Mouse (Mus musculus): ENCODE data around the gene Itgb3.
"Not testable (repeated sequence)": the region's sequence is repeated elsewhere in the genome, so short reads cannot be mapped to it uniquely, and the experiment has no call there.

The Itgb3 gene

DNA sequence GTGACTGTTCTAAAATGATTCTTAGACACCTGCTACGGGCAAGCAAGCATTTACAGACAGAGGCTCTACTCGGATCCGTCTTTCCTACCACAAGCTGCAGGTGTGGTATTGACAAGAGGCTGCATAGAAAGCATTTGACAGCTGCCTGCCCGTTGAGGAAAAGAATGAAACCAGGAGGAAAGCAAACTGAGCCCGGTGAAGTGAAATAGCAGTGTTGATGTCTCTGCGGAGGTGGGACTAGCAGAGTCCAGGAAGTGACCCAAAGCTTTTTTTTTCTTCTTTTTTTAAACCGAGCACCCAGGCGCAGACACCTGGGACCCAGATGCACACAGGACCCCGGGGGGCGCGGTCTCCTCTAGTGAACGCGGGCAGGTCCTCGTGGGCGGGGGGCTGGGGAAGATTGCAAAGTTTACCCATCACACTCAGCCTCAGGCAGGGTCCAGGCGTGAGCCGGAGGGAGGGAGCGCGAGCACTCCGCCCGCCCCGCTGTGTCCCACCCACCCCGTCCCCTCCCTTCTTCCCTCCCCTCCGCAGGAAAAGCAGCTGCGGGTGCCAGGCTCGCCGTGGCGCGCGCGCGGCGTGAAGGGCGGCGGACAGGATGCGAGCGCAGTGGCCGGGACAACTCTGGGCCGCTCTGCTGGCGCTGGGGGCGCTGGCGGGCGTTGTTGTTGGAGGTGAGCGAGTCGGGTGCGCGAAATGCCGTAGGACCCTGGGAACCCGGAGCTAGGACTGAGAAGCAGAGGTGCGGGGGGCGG, at the start of gene Itgb3:
TSS of gene Itgb3 (plus strand) at position 510 of the 755 bp plus-strand sequence.
- DNase-seq (ENCODE audit: low read depth) = peak; percentile 87

DNA sequence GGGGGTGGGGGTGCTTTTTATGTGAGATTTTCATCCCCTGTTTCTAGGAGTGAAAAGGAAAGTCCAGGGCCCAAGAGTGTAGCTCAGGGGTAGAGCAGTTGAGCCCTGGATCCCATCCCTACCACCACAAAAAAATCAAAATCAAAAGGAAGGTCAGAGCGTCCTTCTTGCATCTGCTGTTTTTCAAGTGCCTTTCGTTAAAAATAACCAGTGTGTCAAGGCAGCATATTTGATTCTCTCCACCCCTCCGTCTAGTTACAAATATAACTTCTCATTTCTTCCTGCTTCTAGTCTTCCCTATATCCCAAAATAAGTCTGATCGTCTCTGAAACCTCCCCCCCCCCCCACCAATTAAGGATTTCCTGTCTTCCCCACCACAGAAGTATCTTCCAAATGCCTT, 49.7 kb upstream of the Itgb3 start:
- DNase-seq (ENCODE audit: low read depth) = no peak

DNA sequence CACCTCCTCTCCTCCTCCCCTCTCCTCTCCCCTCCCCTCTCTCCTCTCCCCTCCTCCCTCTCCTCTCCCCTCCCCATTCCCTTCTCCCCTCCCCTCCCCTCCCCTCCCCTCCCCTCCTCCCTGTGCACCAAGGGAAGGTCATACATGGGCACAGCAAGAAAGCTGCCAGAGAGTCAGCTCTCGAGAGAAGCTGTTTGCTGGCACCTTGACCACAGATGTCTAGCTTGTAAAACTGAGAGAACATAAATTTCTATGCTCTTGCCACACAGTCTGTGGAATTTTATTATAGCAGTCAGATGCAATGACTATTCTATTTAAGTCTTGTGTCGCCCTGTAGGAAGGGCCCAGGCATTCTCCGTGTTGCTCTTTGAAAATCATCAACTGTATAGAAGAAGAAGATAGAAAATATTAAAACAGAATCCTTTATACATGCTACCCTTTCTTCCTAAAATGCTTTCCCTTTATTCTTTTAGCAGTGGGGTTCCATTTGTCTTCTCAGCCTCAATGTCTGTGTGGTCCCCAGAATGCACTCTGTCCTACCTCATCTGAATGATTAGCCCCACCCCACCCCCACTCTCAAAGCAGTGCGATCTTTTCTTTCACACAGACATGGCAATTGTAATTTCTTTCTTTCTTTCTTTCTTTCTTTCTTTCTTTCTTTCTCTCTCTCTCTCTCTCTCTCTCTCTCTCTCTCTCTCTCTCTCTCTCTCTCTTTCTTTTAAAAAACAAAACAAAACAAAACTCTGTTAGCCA, 49.0 kb upstream of the Itgb3 start:
- no peak for DNase-seq (ENCODE audit: low read depth)

DNA sequence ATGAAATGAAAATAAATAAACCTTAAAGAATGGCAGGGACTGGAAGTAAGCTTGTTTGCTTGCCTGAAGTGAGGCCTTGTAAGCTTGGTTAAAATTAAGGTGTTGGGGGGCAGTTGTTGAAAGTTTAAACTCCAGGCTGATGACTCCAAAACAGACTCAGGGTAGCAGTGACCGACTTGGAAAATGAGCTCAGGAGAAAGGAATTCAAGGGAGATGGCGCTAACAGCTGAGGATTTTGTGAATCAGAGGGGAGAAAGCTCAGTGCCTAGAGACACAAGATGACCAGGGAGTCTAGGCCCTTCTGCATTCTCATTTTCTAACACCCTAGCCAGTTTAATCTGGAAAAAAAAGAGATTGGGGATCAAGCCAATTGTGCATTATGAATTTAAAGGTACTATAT, 46.8 kb upstream of the Itgb3 start:
- no peak for DNase-seq (ENCODE audit: low read depth)

GRCm38 (mm10) chr11:104563496-104563895, 44.3 kb upstream of the Itgb3 start:
- no peak for DNase-seq (ENCODE audit: low read depth)

- DNase-seq (ENCODE audit: low read depth) = no peak
These were observed 42.6 kb upstream of the Itgb3 start for GRCm38 (mm10) chr11:104565172-104565571.

- no peak for DNase-seq (ENCODE audit: low read depth)
These were observed 41.7 kb upstream of the Itgb3 start for GRCm38 (mm10) chr11:104566097-104566496.

- no peak for DNase-seq (ENCODE audit: low read depth)
These were observed 41.0 kb upstream of the Itgb3 start for GRCm38 (mm10) chr11:104566796-104567195.

- DNase-seq (ENCODE audit: low read depth) = no peak
These were observed 40.1 kb upstream of the Itgb3 start for GRCm38 (mm10) chr11:104567736-104568135.

DNA sequence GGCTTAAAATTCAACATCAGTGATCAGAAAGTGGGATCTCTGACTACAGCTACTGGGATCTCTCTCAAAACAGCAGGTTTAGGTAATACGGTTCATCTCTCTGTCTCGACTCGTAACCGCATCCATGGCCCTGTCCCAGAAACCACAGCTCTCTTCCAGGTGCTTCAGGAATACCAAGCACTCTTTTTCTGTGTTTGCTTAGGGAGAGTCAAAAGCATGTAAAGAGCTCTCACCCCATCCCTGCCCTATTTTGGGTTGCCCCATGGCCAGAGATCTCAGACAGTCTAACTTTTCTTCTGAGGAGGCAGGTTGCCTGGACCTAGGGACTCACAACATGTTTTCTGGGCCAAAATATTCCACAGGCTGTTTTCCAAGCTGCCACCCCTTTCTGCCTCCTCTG, 39.5 kb upstream of the Itgb3 start:
- DNase-seq (ENCODE audit: low read depth) = no peak

DNA sequence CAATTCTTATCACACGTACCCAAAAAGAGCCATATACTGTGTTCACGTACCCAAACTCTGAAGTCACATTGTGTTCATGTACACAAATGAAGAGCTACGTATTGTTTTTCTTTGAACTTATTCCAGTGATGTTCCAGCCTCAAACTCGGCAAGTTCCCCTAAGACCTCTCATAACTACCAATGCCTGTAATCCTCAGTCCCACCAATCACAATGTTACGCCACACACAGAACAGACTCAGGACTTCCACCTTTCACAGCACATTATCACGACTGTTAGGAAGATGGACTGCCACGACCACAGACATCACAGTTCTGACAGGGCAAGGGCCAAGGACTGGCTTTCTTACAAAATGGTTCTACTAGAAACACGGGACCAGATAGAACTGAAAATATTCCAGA, 37.3 kb upstream of the Itgb3 start:
- DNase-seq (ENCODE audit: low read depth) = not testable (repeated sequence)

DNA sequence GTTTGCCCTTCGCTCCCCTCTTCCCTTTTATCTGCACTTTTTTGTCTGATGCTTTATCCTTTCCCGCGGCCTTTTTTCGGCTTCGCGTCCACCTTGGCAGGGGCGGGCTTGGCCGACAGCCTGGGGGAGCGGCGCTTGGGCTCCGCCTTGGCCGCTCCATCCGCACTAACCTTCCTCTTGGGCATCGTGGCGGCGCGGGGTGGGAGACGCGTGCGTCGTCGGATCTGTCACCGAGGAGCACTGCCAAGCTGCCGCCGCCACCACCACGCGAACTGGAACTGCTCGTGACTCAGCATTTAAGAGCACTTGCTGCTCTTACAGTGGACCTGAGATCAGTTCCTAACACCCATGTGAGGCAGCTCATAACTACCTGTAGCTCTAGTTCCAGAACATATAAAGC, 36.4 kb upstream of the Itgb3 start:
- DNase-seq (ENCODE audit: low read depth) = not testable (repeated sequence)

GRCm38 (mm10) chr11:104572091-104572490, 35.7 kb upstream of the Itgb3 start:
- no peak for DNase-seq (ENCODE audit: low read depth)

- DNase-seq (ENCODE audit: low read depth) = no peak
These were observed 35.2 kb upstream of the Itgb3 start for GRCm38 (mm10) chr11:104572566-104572965.

- no peak for DNase-seq (ENCODE audit: low read depth)
These were observed 30.8 kb upstream of the Itgb3 start for GRCm38 (mm10) chr11:104576772-104577612.

GRCm38 (mm10) chr11:104578074-104578473, 29.7 kb upstream of the Itgb3 start:
- no peak for DNase-seq (ENCODE audit: low read depth)

- DNase-seq (ENCODE audit: low read depth) = no peak
These were observed 28.7 kb upstream of the Itgb3 start for GRCm38 (mm10) chr11:104579084-104579483.

DNA sequence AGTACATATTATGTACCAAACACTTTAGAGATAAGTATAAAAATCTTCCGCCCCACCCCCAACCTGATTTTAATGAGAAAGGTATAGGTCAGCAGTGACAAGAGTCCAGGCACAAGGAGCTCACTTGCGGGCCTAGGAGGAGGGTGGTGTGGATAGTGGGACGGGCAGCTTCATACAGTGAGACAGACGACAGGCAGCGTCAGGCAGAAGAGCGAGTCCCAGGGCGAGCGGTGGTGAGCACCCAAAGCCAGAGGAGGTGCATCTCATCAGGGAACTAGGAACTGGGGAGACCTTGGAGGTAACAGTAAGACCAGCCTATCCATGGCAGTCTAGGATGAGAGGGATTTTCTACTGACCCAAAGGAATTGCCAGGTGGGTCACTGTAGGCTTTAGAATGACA, 28.2 kb upstream of the Itgb3 start:
- no peak for DNase-seq (ENCODE audit: low read depth)

- DNase-seq (ENCODE audit: low read depth) = no peak
These were observed 27.7 kb upstream of the Itgb3 start for GRCm38 (mm10) chr11:104580091-104580490.

DNA sequence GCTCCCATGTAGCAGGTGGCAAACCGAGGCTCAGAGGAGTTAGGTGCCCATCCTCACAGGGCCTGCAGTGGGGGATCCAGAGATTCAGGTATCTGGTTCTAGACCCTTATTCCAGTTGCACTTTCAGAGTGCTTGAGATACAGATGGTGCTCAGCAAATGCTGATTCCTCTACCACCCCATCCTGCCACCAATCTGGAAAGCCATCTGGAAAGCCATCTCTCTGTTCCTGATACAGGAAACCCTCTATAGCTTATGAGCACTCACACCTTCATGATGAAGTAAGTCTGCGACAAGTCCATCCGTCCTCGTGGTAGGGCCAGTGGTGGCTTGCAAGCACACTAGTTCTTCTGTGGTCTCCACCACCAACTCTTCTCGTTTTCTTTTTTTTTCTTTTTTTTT, 27.2 kb upstream of the Itgb3 start:
- DNase-seq (ENCODE audit: low read depth) = peak; percentile 39

DNA sequence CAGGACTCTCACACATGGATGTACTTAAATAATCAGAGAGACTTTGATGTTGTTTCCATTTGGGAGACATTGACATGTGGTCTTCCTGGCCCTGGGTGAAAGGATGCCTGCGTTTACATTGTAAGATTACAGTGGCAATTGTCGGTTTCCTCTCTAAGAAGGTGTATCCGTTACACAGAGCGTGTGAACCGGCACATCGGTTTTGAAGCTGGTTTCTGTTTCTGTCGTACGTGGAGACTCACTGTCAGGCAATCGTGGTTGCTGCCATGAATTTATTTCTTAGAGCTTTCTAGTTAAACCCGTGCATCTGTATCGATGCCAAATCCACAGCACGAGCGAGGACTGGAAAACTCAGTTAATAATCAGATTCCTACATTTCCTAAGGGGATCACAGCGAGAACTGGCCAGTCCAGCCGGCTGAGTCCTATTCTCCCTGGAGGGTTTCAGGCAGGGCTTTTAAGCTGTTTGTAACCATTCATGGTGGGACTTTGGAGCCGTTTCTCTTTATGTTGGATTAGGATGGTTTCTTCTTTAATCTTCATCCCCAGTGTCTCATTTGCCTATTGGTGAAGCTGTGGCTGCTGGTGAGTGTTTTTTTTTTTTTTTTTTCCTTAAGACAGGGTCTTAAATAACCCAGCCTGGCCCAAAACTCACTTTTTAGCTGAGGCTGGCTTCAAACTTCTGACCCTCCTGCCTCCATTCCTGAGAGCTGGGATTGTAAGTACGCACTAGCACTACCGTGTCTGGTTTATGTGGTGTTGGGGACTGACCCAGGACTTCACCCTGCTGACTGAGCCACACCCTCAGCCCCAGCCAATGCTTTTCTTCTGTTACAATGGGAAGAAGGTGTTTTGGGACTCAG, 26.1 kb upstream of the Itgb3 start:
- peak; percentile 89 for DNase-seq (ENCODE audit: low read depth)

GRCm38 (mm10) chr11:104582308-104582606, 25.5 kb upstream of the Itgb3 start:
- no peak for DNase-seq (ENCODE audit: low read depth)

All from induced T-regulatory cell, adult 2 months (primary cell).